Mouse (Mus musculus): ENCODE results near the gene Cfap44.

Gene Cfap44

DNA sequence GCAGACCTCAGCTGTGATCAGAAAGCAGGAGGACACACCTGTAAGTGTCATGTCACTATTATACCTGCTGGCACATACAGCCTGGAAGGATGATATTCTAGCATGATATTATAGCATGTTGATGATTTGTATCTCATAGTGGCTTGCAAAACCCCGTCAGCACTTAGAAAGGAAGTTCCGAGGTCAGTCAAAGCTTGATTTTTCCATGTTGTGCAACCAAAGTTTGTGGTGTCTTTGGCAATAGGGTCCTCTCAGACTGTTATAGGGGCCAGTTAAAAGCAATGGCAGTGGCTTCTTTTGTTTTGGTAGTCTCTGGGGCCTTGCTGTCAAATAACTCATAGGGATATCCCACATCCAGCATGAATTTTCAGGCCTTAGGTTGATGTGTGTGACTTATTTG is 63.3 kb downstream of the Cfap44 start:
- H3K4me1 ChIP-seq (replicated peaks; ENCODE audit: low read depth, low read length) = peaks cover 7% of the 10 kb centered on the region
- no peaks in the 10 kb centered on the region for H3K9me3 ChIP-seq (ENCODE audit: low read length)
- no peak overlapping the region for H3K4me3 ChIP-seq (replicated peaks; ENCODE audit: low read length)
- H3K27me3 ChIP-seq (ENCODE audit: insufficient read depth, low read length) = peaks cover 5% of the 10 kb centered on the region
- no peaks in the 10 kb centered on the region for H3K36me3 ChIP-seq (ENCODE audit: insufficient read depth, low read length)
- TF ChIP-seq CTCF (conservative IDR thresholded peaks at IDR 0.05; ENCODE audit: low read length) (no peak), POU5F1 (IDR thresholded peaks at IDR 0.05; ENCODE audit: borderline replicate concordance, low read length) (no peak), NANOG (IDR thresholded peaks at IDR 0.05; ENCODE audit: borderline replicate concordance, low read length) (no peak)

GRCm38 (mm10) chr16:44458826-44459225 is 64.2 kb downstream of the Cfap44 start:
- Histone ChIP-seq H3K9me3 (ENCODE audit: low read length) (no peaks in the 10 kb centered on the region), H3K27me3 (ENCODE audit: insufficient read depth, low read length) (no peaks in the 10 kb centered on the region), H3K36me3 (ENCODE audit: insufficient read depth, low read length) (no peaks in the 10 kb centered on the region), H3K4me3 (replicated peaks; ENCODE audit: low read length) (no peak overlapping the region), H3K4me1 (replicated peaks; ENCODE audit: low read depth, low read length) (peaks cover 7% of the 10 kb centered on the region)
- TF ChIP-seq POU5F1 (IDR thresholded peaks at IDR 0.05; ENCODE audit: borderline replicate concordance, low read length) (no peak), NANOG (IDR thresholded peaks at IDR 0.05; ENCODE audit: borderline replicate concordance, low read length) (no peak), CTCF (conservative IDR thresholded peaks at IDR 0.05; ENCODE audit: low read length) (no peak)

GRCm38 (mm10) chr16:44460922-44461321 is 66.3 kb downstream of the Cfap44 start:
- Histone ChIP-seq H3K4me3 (replicated peaks; ENCODE audit: low read length) (no peak overlapping the region), H3K36me3 (ENCODE audit: insufficient read depth, low read length) (no peaks in the 10 kb centered on the region), H3K9me3 (ENCODE audit: low read length) (no peaks in the 10 kb centered on the region), H3K27me3 (ENCODE audit: insufficient read depth, low read length) (no peaks in the 10 kb centered on the region), H3K4me1 (replicated peaks; ENCODE audit: low read depth, low read length) (peaks cover 7% of the 10 kb centered on the region)
- TF ChIP-seq CTCF (conservative IDR thresholded peaks at IDR 0.05; ENCODE audit: low read length) = no peak
- no peak for TF ChIP-seq POU5F1 (IDR thresholded peaks at IDR 0.05; ENCODE audit: borderline replicate concordance, low read length)
- no peak for TF ChIP-seq NANOG (IDR thresholded peaks at IDR 0.05; ENCODE audit: borderline replicate concordance, low read length)

DNA sequence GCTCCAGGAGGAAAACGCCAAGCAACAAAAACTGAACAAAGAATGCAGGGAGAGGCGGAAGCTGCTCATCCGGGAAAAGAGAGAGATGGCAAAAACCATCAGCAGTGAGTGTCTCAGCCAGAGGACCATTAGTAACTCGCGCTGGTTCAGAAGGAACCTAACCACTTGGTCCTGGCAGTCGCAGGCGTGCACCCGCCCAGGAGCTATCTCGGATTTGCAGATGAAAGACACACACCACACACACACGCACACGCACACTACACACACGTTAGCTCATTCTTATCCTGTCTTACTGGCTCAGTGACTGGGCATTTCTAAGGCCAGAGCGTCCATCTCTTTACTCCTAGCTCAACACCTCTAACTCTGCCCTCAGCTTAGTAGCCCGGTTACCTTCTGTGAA is 80.7 kb downstream of the Cfap44 start:
- Histone ChIP-seq H3K36me3 (ENCODE audit: insufficient read depth, low read length) (no peaks in the 10 kb centered on the region), H3K9me3 (ENCODE audit: low read length) (peaks cover 7% of the 10 kb centered on the region; the same call in 1 of the 2 replicates)

GRCm38 (mm10) chr16:44475682-44476375 is 81.2 kb downstream of the Cfap44 start:
- Histone ChIP-seq H3K27me3 (ENCODE audit: insufficient read depth, low read length) (peaks cover 5% of the 10 kb centered on the region), H3K36me3 (ENCODE audit: insufficient read depth, low read length) (no peaks in the 10 kb centered on the region), H3K4me3 (replicated peaks; ENCODE audit: low read length) (peak overlapping the region; percentile 69), H3K4me1 (replicated peaks; ENCODE audit: low read depth, low read length) (peaks cover 12% of the 10 kb centered on the region; the same call in 1 of the 2 replicates), H3K9me3 (ENCODE audit: low read length) (peaks cover 7% of the 10 kb centered on the region; the same call in 1 of the 2 replicates)
- TF ChIP-seq CTCF (conservative IDR thresholded peaks at IDR 0.05; ENCODE audit: low read length) (no peak), NANOG (IDR thresholded peaks at IDR 0.05; ENCODE audit: borderline replicate concordance, low read length) (no peak), POU5F1 (IDR thresholded peaks at IDR 0.05; ENCODE audit: borderline replicate concordance, low read length) (no peak)

More for the DNA sequence above, 80.7 kb downstream of the Cfap44 start:
- peak overlapping the region; percentile 69 for H3K4me3 ChIP-seq (replicated peaks; ENCODE audit: low read length)
- TF ChIP-seq NANOG (IDR thresholded peaks at IDR 0.05; ENCODE audit: borderline replicate concordance, low read length) = no peak
- TF ChIP-seq POU5F1 (IDR thresholded peaks at IDR 0.05; ENCODE audit: borderline replicate concordance, low read length) = no peak
- no peak for TF ChIP-seq CTCF (conservative IDR thresholded peaks at IDR 0.05; ENCODE audit: low read length)
- H3K4me1 ChIP-seq (replicated peaks; ENCODE audit: low read depth, low read length) = peaks cover 11% of the 10 kb centered on the region; the same call in 1 of the 2 replicates
- H3K27me3 ChIP-seq (ENCODE audit: insufficient read depth, low read length) = peaks cover 4% of the 10 kb centered on the region; the same call in 1 of the 2 replicates

- Histone ChIP-seq H3K4me1 (replicated peaks; ENCODE audit: low read depth, low read length) (peaks cover 28% of the 10 kb centered on the region; the same call in 1 of the 2 replicates), H3K9me3 (ENCODE audit: low read length) (peaks cover 7% of the 10 kb centered on the region; the same call in 1 of the 2 replicates), H3K4me3 (replicated peaks; ENCODE audit: low read length) (no peak overlapping the region), H3K36me3 (ENCODE audit: insufficient read depth, low read length) (no peaks in the 10 kb centered on the region), H3K27me3 (ENCODE audit: insufficient read depth, low read length) (peaks cover 22% of the 10 kb centered on the region)
- TF ChIP-seq CTCF (conservative IDR thresholded peaks at IDR 0.05; ENCODE audit: low read length) = no peak
- no peak for TF ChIP-seq NANOG (IDR thresholded peaks at IDR 0.05; ENCODE audit: borderline replicate concordance, low read length)
- no peak for TF ChIP-seq POU5F1 (IDR thresholded peaks at IDR 0.05; ENCODE audit: borderline replicate concordance, low read length)
These were observed 84.2 kb downstream of the Cfap44 start for GRCm38 (mm10) chr16:44478767-44479166.

GRCm38 (mm10) chr16:44479852-44480251 is 85.3 kb downstream of the Cfap44 start:
- Histone ChIP-seq H3K27me3 (ENCODE audit: insufficient read depth, low read length) (peaks cover 23% of the 10 kb centered on the region), H3K9me3 (ENCODE audit: low read length) (peaks cover 7% of the 10 kb centered on the region; the same call in 1 of the 2 replicates), H3K4me3 (replicated peaks; ENCODE audit: low read length) (no peak overlapping the region), H3K4me1 (replicated peaks; ENCODE audit: low read depth, low read length) (peaks cover 26% of the 10 kb centered on the region; the same call in 1 of the 2 replicates), H3K36me3 (ENCODE audit: insufficient read depth, low read length) (no peaks in the 10 kb centered on the region)
- no peak for TF ChIP-seq CTCF (conservative IDR thresholded peaks at IDR 0.05; ENCODE audit: low read length)
- TF ChIP-seq POU5F1 (IDR thresholded peaks at IDR 0.05; ENCODE audit: borderline replicate concordance, low read length) = no peak
- no peak for TF ChIP-seq NANOG (IDR thresholded peaks at IDR 0.05; ENCODE audit: borderline replicate concordance, low read length)

- 0 out of 2 replicates have a peak, but pooled peaks have one; percentile 10 for TF ChIP-seq CTCF (conservative IDR thresholded peaks at IDR 0.05; ENCODE audit: low read length)
- TF ChIP-seq POU5F1 (IDR thresholded peaks at IDR 0.05; ENCODE audit: borderline replicate concordance, low read length) = no peak
- Histone ChIP-seq H3K4me3 (replicated peaks; ENCODE audit: low read length) (no peak overlapping the region), H3K4me1 (replicated peaks; ENCODE audit: low read depth, low read length) (peaks cover 20% of the 10 kb centered on the region; the same call in 1 of the 2 replicates), H3K9me3 (ENCODE audit: low read length) (peaks cover 7% of the 10 kb centered on the region; the same call in 1 of the 2 replicates), H3K36me3 (ENCODE audit: insufficient read depth, low read length) (no peaks in the 10 kb centered on the region), H3K27me3 (ENCODE audit: insufficient read depth, low read length) (peaks cover 23% of the 10 kb centered on the region)
These were observed 86.0 kb downstream of the Cfap44 start for GRCm38 (mm10) chr16:44480616-44481015.
